Mouse (Mus musculus) neutrophil, adult 5-6 weeks (primary cell): ENCODE results near the gene Trpm4. TPM values are rescaled to one million over a fixed set of nuclear protein-coding genes. Genes with fewer than 3 reads are reported as not detected.
"Not testable (repeated sequence)": the region's sequence is repeated elsewhere in the genome, so short reads cannot be mapped to it uniquely, and the experiment has no call there.

ENCODE experiments used
- ATAC-seq: fragments of 151-379, 151-347 bp; 2 replicates; pipeline ENCODE4 v1.8.0; 2017; ENCODE audit warnings: mild to moderate bottlenecking, moderate TSS enrichment; ENCODE audit not compliant: insufficient number of reproducible peaks, poor library complexity, low FRiP score, severe bottlenecking; ENCODE audit errors: extremely low read depth
- total RNA-seq: library from RNA; stranded (forward); fragments of 200-1000 nt; gene quantifications from 2 replicates; pipeline ENCODE4 v1.2.3, GENCODE M21; 2017

The Trpm4 gene
- total RNA-seq = 2.6 and 5.2 TPM in 2 replicates

- ATAC-seq = peak; percentile 39
These were observed at the start of gene Trpm4 for GRCm38 (mm10) chr7:45333431-45333982. TSS of gene Trpm4 (minus strand) at chr7:45333780.

- ATAC-seq = no peak
These were observed 42.5 kb upstream of the Trpm4 start for GRCm38 (mm10) chr7:45376057-45376456.

DNA sequence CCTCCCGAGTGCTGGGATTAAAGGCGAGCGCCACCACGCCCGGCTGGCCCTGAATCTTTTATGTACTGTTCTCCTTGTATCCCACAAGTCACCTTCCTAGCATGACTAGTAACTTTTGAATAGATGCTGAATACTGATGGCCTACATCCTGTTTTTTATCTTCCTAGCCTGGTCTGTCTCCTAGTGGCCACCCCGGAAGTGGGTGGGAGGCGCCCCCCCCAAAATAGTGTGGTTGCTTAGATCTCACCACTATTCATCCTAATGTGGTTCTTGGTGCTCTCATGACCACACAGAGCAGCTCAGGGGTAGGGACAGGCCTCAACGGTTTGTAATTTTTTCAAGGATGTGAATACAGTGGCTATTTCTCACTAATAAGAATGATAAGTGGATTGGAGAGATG lies 41.0 kb upstream of the Trpm4 start:
- ATAC-seq = no peak

DNA sequence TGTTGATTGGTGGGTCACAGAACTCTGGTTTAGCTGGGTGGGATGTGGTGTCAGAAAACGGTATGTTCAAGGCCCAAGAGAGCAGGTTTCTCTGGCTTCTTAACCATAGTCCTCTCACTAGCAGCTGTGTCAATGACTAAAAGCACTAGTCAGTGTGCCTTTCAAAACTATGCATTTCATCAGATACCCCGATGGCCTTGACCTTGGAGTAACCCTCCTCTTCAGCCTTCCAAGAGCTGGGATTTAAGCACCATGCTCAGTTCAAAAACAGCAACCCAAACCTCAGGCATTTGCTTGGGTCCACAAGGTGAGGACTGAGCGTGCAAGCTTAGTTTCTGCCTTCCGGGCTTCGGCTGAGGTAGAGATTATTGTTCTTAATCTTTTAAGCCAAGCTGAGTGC lies 38.8 kb upstream of the Trpm4 start:
- ATAC-seq = no peak

GRCm38 (mm10) chr7:45370475-45371311 lies 37.1 kb upstream of the Trpm4 start, which contains the start of gene Lin7b:
TSS of gene Lin7b (minus strand) at chr7:45370583.
- peak; percentile 59 for ATAC-seq

GRCm38 (mm10) chr7:45369836-45370474 lies 36.4 kb upstream of the Trpm4 start:
- no peak for ATAC-seq

DNA sequence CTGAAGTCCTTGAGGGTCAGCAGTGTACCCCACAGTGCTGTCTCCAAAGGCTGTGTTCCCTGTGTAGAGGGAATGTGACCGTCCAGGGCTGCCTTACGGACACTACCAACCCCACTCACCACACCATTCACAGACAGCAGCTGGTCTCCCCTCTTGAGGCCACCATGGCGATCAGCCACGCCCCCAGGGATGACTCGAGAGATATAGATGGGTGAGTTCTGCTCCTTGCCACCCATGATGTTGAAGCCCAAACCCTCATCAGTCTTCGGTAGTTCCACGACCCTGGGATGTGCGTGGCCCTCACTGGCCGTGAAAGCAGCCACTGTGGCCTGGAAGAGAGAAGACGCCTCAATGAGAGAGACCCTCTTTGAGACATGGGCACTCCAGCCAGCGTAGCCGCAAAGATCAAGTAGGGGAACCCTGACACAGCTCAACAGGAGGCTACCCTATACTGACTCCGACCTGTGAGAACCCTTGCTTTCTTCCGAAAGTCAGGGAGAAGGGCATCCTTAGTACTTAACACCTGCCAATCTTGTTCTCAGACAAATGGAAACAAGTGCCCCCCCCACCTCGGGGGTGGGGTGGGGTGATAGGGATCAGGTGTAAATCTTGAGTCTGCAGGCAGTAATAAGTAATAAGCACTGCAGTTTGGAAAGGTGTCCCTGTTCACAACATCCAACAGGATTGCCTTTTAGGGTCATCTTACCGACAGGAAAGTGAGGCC lies 35.6 kb upstream of the Trpm4 start:
- ATAC-seq = no peak

DNA sequence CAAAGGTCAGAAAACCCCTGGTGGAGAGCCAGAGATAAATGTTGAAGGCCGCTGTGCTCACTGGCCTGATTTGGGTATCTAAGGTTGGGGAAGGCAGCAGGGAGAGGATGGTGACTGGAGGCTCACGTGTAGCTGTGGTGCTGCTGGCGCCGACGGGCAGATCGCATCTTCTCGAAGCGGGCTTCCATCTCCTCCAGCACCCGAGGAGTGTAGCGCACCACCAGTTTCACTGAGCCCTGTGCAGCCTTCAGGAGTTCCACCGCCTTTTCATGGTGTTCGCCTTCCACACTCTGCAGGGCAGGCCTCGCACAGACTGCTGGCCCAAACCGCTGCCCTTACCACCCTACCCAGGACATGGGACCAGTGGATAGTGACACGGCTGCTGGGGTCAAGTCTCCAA lies 34.6 kb upstream of the Trpm4 start:
- no peak for ATAC-seq

DNA sequence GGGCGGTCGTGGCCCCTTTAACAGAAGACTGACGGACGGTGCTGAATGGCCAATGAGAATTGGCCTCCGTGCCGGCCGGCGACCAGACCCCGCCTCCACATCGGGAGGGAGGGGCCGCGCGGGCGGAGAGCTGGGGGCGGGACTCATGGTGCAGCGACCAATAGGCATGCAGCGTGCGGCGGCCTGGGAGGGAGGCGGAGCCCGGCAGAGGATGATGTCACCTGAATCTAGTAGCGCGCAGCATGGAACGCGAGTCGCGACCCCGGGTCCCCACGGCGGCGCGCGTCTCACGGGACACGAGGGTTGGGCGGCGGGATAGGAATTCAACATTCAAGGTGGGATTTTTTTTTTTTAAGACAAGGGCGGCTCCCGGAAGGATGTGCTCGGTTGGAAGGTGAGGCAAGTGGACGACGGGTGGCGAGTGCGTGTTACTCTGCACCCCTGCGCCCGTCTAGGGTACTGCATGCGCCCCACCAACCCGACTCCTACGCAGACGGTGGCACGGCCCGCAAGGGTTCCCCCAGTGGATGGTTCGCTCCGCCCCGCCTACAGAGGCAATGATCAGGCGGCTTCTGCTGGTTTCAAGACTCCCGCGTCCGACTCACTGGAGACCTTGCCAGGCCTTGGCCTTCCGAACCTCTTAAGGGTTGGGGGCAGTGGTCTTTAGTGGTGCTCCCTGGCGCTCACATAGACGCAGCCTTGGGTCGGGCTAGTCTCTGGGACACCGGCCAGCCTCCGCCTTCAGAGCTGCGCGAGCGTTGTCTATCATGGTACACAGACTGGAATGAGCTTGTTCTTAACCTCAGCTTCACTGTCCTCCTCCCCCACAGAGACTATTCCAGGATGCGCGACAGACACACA lies 33.7 kb upstream of the Trpm4 start:
- ATAC-seq = peak; percentile 80

GRCm38 (mm10) chr7:45366652-45367019 lies 33.1 kb upstream of the Trpm4 start, which contains the start of gene Ppfia3:
TSS of gene Ppfia3 (minus strand) at chr7:45367019.
- ATAC-seq = no peak

DNA sequence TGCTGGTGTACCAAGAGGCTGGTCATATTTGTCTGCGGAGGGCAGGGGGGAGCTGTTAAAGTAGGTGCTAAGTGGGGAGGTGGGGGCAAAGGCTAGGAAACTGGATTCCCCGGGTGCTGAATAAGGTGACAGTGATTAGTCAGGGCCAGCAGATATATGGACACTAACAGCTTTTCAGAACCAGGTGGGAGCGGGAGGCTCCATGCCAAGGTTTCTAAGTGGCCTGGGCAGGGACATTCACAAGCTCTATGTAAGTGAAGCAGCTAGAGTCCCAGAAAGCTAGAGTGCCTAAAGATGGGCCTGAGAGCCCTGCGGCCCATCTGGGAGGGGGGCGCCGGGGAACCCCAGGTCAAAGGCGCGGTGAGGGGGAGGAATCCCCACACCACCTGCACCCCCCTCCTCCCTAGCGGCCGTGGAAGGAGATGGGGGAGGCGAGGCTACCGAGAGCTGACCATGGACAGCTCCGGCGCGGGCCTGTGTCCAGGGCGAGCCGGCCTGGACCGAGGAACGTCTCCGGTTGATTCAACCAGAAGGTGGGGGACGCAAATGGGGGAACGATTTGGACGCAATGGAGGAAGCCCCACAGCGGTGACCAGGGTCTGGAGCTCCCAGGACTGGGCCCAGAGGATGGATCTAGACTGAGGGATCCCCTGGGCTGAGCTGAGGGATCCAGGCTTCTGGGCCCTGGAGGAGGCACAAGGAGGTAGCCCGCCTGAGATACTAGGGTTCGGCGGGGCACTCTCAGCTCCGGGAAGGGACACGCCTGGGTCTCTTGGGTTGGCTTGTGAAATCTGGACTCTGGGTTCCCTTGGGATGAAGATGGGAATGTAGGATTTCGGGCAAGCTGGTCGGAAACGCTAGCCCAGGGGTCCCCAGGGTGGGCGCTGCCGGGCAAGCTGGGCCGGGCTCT lies 32.4 kb upstream of the Trpm4 start:
- no peak for ATAC-seq

DNA sequence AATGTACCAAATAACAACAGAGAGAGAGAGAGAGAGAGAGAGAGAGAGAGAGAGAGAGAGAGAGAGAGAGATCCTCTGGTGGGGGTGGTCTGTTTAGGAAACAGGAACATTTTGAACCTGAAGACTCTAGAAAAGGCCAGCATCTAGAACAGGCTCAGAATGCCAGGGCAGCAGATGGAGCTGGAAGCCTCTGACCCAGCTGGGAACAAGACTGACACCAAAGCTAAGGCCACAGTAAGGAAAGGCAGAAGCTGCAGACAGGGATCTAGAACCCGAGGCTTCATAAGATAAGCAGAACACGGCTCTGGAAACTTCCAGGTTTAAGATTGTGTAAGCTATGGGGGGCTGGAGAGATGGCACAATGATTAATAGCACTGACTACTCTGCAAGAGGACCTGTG lies 30.4 kb upstream of the Trpm4 start:
- no peak for ATAC-seq

DNA sequence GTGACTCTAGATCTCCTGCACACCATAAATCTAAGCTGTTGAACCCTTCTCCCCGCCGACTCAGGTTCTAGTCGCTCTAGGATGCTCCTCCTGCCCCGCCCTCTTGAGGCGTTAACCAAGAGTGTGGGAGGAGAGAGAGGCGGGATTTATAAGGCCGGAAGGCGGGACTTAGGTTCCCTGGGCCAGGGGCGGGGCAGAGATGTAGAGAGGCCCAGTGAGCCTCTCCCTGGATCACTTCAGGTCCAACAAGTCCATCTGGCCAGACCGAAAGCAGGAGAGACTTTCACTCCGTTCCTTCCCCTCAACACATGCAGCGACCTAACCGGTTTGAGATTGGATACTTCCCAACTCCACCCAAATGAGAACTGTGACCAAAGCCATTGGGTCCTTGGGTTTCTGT lies 29.2 kb upstream of the Trpm4 start:
- no peak for ATAC-seq

GRCm38 (mm10) chr7:45361243-45361804 lies 27.7 kb upstream of the Trpm4 start:
- ATAC-seq = peak; percentile 52

DNA sequence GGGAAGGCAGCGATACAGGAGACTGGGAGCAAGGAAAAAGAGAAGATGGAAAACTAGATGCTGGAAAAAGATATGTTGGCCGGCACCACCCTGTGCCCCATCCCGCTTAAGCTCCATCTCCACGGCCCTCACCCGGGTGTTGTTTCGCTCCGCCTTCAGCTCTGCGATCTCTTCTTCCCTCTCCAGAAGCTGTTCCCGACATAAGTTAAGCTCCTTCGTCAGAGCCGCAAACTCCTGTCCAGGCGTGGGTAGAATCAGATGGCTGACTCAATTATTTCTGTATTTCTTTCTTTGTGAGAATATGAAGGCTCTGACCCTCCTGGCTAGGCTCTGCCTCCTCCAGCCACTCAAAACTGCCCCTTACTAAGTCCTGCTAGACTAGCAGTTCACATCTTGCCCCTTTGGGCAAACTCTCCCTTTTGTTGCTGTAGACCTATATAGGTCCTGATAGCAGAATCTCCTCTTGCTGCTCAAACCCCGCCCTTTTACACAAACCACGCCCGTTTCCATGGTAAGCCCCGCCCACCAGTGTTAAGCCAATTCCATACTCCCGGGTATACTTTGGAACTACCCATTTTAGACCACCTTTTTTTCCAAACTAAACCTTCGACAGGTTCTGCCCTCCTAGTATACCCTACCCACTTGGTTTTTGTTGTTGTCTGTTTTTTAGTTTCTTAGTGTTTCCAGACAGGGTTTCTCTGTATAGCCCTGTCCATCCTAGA lies 27.0 kb upstream of the Trpm4 start:
- no peak for ATAC-seq

DNA sequence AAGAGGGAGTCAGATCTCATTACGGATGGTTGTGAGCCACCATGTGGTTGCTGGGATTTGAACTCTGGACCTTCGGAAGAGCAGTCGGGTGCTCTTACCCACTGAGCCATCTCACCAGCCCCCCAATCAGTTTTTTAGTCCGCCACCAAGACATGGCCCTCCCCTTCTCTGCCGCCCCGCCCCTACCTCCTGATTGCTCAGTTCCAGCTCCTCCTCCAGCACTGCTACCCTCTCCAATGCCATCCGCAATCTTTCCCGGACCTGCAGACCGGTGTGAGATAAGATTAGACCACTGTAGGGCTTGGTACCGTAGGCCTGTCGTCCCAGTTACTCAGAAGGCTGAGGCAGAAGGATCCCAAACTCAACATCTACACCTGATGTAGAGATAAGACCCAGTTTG lies 25.5 kb upstream of the Trpm4 start:
- ATAC-seq = not testable (repeated sequence)

DNA sequence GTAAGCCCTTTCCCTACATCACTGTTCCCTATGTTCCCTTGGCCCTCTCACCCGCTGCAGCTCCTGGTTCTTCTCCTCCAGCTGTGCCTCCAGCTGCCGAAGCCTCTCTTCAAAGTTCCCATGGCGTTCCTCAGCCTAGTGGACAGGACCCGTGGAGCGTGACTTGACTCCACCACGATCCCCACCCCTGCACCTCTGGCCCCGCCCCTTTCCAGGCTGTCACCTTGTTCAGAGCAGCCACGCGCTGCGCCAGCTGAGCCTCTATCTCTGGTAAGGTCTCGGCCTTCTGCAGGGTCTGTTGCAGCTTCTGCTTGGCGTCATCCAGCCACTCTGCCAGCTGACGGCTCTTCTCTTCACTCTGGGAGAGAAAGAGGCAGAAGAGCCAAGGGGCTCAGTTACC lies 22.5 kb upstream of the Trpm4 start:
- ATAC-seq = no peak
